Mouse (Mus musculus): Measurements from ENCODE around the gene Sertad2. TPM values are rescaled to one million over a fixed set of nuclear protein-coding genes. Genes with fewer than 3 reads are reported as not detected.

Gene Sertad2
- polyA plus RNA-seq, 1 experiment from 2014 or later: 50.9 TPM

DNA sequence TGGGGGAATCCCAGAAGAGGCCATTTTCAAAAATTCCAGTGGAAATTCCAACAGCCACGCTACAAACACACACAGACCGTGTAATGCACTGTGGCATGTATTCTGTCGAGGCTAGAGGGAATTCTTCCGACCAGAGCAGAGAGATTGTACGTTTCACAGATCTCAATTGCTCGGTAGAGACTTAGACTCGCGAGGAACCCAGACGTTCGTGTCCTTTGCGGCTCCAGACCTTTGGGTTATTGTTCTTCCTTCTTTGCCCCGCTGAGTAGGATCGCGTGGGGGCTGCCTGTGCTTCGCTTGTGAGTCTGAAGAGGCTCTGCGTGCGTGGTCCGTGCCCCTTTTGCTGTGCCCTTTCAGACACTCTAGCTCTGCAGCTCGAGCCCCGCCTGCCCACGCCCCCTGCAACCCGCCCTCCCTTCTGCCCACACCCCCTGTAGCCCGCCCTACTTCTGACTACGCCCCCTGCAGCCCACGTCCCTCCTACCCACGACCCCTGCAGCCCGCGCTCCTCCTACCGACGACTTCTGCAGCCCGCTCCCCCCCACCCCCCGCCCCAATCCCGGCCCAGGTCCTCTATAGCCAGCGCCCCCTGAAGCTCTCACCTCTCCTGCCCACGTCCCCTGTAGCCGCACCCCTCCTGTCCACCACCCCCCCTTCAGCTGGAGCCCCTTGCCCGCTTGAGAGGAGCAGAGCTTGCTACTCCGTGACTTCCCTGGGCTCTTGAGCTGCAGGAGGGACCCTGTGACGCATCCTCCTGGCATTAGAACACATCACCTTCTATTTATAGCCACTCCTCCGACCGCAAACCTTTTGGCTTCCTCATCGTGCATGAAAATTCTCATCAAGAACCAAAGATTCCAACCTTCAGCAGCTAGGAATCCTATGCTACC, 10.8 kb upstream of the Sertad2 start:
- Histone ChIP-seq H3K4me2 (replicated peaks) (peak overlapping the region; percentile 71), H3K4me1 (peaks cover 15% of the 10 kb centered on the region), H3K36me3 (no peaks in the 10 kb centered on the region), H3K27me3 (no peaks in the 10 kb centered on the region), H3K9ac (peak overlapping the region; percentile 71), H3K4me3 (peak overlapping the region; percentile 56), H3K27ac (peak overlapping the region; percentile 81), H3K9me3 (no peaks in the 10 kb centered on the region)
- WGBS: under 1% methylated on average over 39 of the region's 42 CpGs
- ATAC-seq (ENCODE audit: low FRiP score, low read depth): peak; percentile 96

DNA sequence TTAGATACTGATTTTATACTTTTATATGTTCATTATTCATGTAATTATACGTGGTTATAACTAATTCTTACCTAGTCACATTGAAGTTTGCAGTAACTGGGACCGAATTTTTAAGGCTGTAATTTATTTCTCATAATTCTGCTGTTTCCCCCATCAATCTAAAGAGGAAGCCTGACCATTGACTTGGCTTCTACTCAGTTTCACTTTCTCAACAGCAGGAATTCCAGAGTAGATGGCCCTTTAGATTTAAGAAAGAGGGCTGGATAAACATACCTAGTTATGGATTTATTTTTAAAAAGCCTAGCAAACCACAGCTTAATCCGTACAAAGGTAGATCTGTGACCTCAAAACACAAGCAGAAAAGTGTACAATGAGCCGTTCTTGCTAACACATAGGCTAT, 9.8 kb upstream of the Sertad2 start:
- H3K4me3 ChIP-seq: no peak overlapping the region
- H3K9me3 ChIP-seq: no peaks in the 10 kb centered on the region
- no peaks in the 10 kb centered on the region for H3K27me3 ChIP-seq
- no peak for ATAC-seq (ENCODE audit: low FRiP score, low read depth)
- 79% methylated on average over 4 of the region's 4 CpGs for WGBS
- H3K9ac ChIP-seq: no peak overlapping the region
- H3K36me3 ChIP-seq: no peaks in the 10 kb centered on the region
- H3K4me1 ChIP-seq: peaks cover 15% of the 10 kb centered on the region
- H3K4me2 ChIP-seq (replicated peaks): no peak overlapping the region
- no peak overlapping the region for H3K27ac ChIP-seq

- peaks cover 10% of the 10 kb centered on the region; the same call in 1 of the 2 replicates for H3K4me1 ChIP-seq
- no peak overlapping the region for H3K27ac ChIP-seq
- WGBS: 83% methylated on average over 3 of the region's 3 CpGs
- no peak for ATAC-seq (ENCODE audit: low FRiP score, low read depth)
- no peaks in the 10 kb centered on the region for H3K27me3 ChIP-seq
- no peak overlapping the region for H3K4me3 ChIP-seq
- no peaks in the 10 kb centered on the region for H3K9me3 ChIP-seq
- H3K36me3 ChIP-seq: no peaks in the 10 kb centered on the region
- H3K4me2 ChIP-seq (replicated peaks): no peak overlapping the region
- no peak overlapping the region for H3K9ac ChIP-seq
These were observed 5.8 kb upstream of the Sertad2 start for GRCm38 (mm10) chr11:20537221-20537620.

DNA sequence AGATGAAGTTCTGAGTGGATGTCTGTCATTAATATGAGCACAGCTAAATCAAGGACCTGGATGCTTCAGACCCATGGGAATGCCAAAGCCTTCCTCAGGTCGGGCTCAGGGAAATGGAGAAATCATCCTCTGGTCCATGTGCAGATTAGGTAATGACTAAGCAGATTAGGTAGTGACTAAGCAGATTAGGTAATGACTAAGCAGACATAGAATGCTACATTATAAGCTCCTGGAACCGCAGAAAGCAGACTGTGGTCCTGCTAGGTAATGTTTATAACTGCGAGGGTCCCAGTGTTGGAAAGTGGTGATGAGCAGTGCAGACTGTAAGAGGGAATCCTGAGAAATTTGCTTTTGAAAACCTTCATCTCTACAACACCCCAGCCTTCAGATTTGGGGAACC, 4.6 kb upstream of the Sertad2 start:
- Histone ChIP-seq H3K4me2 (replicated peaks) (no peak overlapping the region), H3K36me3 (no peaks in the 10 kb centered on the region), H3K27ac (no peak overlapping the region), H3K4me3 (no peak overlapping the region), H3K27me3 (no peaks in the 10 kb centered on the region), H3K9me3 (no peaks in the 10 kb centered on the region), H3K4me1 (peaks cover 8% of the 10 kb centered on the region; the same call in 1 of the 2 replicates), H3K9ac (no peak overlapping the region)
- no peak for ATAC-seq (ENCODE audit: low FRiP score, low read depth)
- 81% methylated on average over 3 of the region's 3 CpGs for WGBS

GRCm38 (mm10) chr11:20541280-20541679, 1.8 kb upstream of the Sertad2 start:
- Histone ChIP-seq H3K27ac (no peak overlapping the region), H3K4me1 (peaks cover 22% of the 10 kb centered on the region), H3K36me3 (no peaks in the 10 kb centered on the region), H3K4me2 (replicated peaks) (peak overlapping the region; percentile 70), H3K27me3 (no peaks in the 10 kb centered on the region), H3K9ac (no peak overlapping the region), H3K4me3 (no peak overlapping the region), H3K9me3 (no peaks in the 10 kb centered on the region)
- no peak for ATAC-seq (ENCODE audit: low FRiP score, low read depth)
- 70% methylated on average over 3 of the region's 3 CpGs for WGBS

DNA sequence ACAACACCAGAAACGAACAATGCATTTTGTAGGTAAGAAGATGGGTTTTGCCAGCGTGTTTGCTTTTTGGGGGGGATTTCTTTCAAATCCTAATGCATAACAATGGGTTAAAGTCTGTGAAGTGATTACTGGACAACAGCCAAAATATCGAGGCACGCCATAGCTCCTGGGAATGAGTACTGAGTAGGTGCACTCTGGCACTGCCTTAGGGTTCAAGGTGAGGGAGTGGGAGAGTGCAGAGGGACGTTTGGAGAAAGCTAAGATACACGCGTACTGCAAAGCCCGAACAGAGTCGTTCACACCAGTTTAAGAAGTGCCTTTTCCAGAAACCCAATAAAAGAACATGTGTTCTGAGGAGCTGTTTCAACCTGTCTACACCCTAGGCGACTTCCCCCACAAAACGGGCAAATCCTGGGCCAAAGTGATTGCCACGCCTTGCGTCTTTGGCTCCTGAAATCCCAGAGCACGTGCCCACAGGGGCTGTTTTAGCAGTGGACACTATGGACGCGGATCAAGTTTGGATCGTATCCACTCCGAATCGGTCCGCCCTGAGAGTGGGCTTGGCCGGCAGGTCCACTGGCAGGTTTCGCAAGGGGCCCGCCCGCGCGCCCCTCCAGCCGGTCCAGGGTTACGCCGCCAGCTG, 937 bp upstream of the Sertad2 start:
- no peaks in the 10 kb centered on the region for H3K27me3 ChIP-seq
- H3K4me3 ChIP-seq: peak overlapping the region; percentile 85
- H3K4me1 ChIP-seq: peaks cover 30% of the 10 kb centered on the region
- ATAC-seq (ENCODE audit: low FRiP score, low read depth): no peak; the same call in 1 of the 2 replicates
- peak overlapping the region; percentile 63 for H3K27ac ChIP-seq
- peak overlapping the region; percentile 70 for H3K4me2 ChIP-seq (replicated peaks)
- no peaks in the 10 kb centered on the region for H3K36me3 ChIP-seq
- H3K9ac ChIP-seq: peak overlapping the region; percentile 66
- under 1% methylated on average over 25 of the region's 29 CpGs for WGBS
- H3K9me3 ChIP-seq: no peaks in the 10 kb centered on the region

GRCm38 (mm10) chr11:20543453-20544120, 534 bp downstream of the Sertad2 start:
- no peaks in the 10 kb centered on the region for H3K36me3 ChIP-seq
- peaks cover 31% of the 10 kb centered on the region for H3K4me1 ChIP-seq
- H3K9ac ChIP-seq: peak overlapping the region; percentile 87
- H3K4me3 ChIP-seq: peak overlapping the region; percentile 85
- under 1% methylated on average over 49 of the region's 51 CpGs for WGBS
- ATAC-seq (ENCODE audit: low FRiP score, low read depth): no peak
- H3K27ac ChIP-seq: peak overlapping the region; percentile 93
- no peaks in the 10 kb centered on the region for H3K9me3 ChIP-seq
- no peaks in the 10 kb centered on the region for H3K27me3 ChIP-seq
- H3K4me2 ChIP-seq (replicated peaks): peak overlapping the region; percentile 71

GRCm38 (mm10) chr11:20544376-20544775, 1.3 kb downstream of the Sertad2 start:
- WGBS: 50% methylated on average over 8 of the region's 8 CpGs

DNA sequence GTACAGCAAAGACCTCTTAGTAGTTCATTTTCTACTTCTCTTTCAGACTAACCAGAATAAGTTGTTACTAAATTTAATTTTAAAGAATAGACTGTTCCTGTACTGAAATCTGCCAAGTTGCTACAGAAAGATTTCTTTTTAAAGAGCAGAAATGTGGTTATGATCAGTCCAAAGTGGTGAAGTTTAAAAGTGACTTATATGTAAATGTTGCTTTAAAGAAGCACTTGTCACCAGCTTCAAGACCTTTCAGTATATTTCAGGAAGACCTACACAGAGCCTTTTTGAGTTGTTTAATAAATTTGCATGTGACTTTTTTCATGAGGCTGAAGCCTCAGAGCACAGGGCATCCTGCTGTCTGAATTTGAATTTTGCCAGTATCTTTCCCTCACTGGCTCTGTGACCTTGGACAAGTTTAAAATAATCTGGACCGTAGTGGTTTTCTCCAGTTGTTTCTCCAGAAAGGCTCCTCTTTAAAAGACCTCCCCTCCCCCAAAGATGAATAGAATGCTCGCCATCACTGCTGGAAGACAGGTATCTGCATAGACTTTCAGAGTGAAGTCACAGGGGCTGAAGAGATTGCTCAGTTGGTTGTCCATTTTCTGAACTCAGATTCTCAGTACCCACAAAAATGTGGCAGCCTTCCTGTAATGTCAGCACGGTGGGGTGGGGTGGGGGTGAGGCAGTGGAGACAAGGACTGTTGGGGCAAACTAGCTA, 1.9 kb downstream of the Sertad2 start:
- Histone ChIP-seq H3K27me3 (no peaks in the 10 kb centered on the region), H3K4me1 (peaks cover 31% of the 10 kb centered on the region), H3K9ac (no peak overlapping the region), H3K27ac (no peak overlapping the region), H3K4me3 (no peak overlapping the region), H3K4me2 (replicated peaks) (no peak overlapping the region), H3K36me3 (no peaks in the 10 kb centered on the region), H3K9me3 (no peaks in the 10 kb centered on the region)
- no peak for ATAC-seq (ENCODE audit: low FRiP score, low read depth)
- whole genome bisulfite sequencing: 60% methylated on average over 3 of the region's 3 CpGs

More at GRCm38 (mm10) chr11:20544376-20544775, 1.3 kb downstream of the Sertad2 start:
- H3K27me3 ChIP-seq: no peaks in the 10 kb centered on the region
- no peak overlapping the region for H3K27ac ChIP-seq
- H3K4me1 ChIP-seq: peaks cover 31% of the 10 kb centered on the region
- H3K4me2 ChIP-seq (replicated peaks): peak overlapping the region; percentile 71
- H3K9me3 ChIP-seq: no peaks in the 10 kb centered on the region
- H3K36me3 ChIP-seq: no peaks in the 10 kb centered on the region
- H3K4me3 ChIP-seq: peak overlapping the region; percentile 85
- H3K9ac ChIP-seq: no peak overlapping the region
- ATAC-seq (ENCODE audit: low FRiP score, low read depth): no peak

DNA sequence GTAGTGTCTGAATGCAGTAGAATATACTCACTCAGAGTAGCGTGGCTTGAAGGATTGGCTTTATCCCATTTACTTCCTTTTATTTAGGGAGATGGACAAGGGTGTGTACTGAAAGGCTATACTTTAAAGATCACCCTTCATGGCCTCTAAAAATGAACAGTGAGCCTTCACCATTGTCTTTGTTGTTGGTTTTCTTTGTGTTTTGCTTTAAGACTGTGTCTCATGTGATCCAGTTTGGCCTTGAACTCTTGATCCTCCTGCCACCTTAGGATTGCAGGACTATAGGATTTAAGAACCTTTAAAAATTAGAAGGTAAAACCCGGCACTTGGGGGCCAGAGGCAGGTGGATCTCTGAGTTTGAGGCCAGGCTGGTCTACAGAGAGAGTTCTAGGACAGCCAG, 6.4 kb downstream of the Sertad2 start:
- H3K9me3 ChIP-seq: no peaks in the 10 kb centered on the region
- ATAC-seq (ENCODE audit: low FRiP score, low read depth): no peak
- H3K4me1 ChIP-seq: peaks cover 26% of the 10 kb centered on the region
- H3K9ac ChIP-seq: no peak overlapping the region
- H3K36me3 ChIP-seq: no peaks in the 10 kb centered on the region
- no peak overlapping the region for H3K4me3 ChIP-seq
- 82% methylated on average over 2 of the region's 2 CpGs for WGBS
- H3K27ac ChIP-seq: no peak overlapping the region
- no peaks in the 10 kb centered on the region for H3K27me3 ChIP-seq
- no peak overlapping the region for H3K4me2 ChIP-seq (replicated peaks)

DNA sequence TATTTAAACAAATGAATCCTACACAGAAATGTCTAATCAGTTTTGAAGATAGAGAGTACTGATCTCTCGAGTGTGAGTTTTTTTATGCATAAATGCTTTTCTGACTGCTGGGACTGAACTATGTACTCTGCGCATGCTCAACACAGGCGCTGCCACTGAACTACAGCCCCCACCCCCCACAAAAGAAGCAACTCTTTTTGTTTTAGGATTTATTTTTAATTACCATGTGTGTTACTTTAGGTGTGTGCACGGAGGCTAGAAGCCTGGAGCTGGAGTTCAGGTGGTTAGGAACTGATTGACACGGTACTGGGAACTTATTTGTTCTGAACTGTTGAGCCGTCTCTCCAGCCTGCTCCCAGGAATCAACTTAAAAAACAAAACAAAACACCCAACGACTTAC, 7.1 kb downstream of the Sertad2 start:
- no peak for ATAC-seq (ENCODE audit: low FRiP score, low read depth)

More for the DNA sequence above, 7.1 kb downstream of the Sertad2 start:
- H3K27me3 ChIP-seq: no peaks in the 10 kb centered on the region
- H3K9ac ChIP-seq: no peak overlapping the region
- H3K36me3 ChIP-seq: no peaks in the 10 kb centered on the region
- 68% methylated on average over 7 of the region's 7 CpGs for WGBS
- H3K4me2 ChIP-seq (replicated peaks): no peak overlapping the region
- H3K9me3 ChIP-seq: no peaks in the 10 kb centered on the region
- no peak overlapping the region for H3K27ac ChIP-seq
- H3K4me1 ChIP-seq: peaks cover 24% of the 10 kb centered on the region
- no peak overlapping the region for H3K4me3 ChIP-seq
